Mouse (Mus musculus) midbrain, embryonic 13.5 days (tissue): ENCODE results near the gene Ccdc170. TPM values are rescaled to one million over a fixed set of nuclear protein-coding genes. Genes with fewer than 3 reads are reported as not detected.

Source experiments
- ATAC-seq: fragments of 200-750 bp; cut with Nextera tagmentation; 2 replicates; pipeline ENCODE4 v1.8.0; 2017; ENCODE audit warnings: mild to moderate bottlenecking, moderate TSS enrichment, moderate library complexity
- H3K27ac ChIP-seq: fragments of 300-500 bp; sonication (generic); 2 replicates; pipeline ENCODE4 v1.5.1; 2015; ENCODE audit warnings: inconsistent platforms, mild to moderate bottlenecking, moderate library complexity
- H3K27me3 ChIP-seq: fragments of 300-500 bp; sonication (generic); 2 replicates; pipeline ENCODE4 v1.6.1; 2015; ENCODE audit warnings: mild to moderate bottlenecking, inconsistent platforms
- H3K36me3 ChIP-seq: fragments of 300-500 bp; sonication (generic); 2 replicates; pipeline ENCODE4 v1.6.1; 2015; ENCODE audit warnings: mild to moderate bottlenecking, inconsistent platforms
- H3K4me1 ChIP-seq: fragments of 300-500 bp; sonication (generic); replicated peaks from 2 replicates; pipeline ENCODE4 v1.6.1; 2015; ENCODE audit warnings: inconsistent platforms
- H3K4me2 ChIP-seq: fragments of 300-500 bp; sonication (generic); replicated peaks from 2 replicates; pipeline ENCODE4 v1.6.1; 2015; ENCODE audit warnings: moderate library complexity, mild to moderate bottlenecking, inconsistent platforms
- H3K4me3 ChIP-seq: fragments of 300-500 bp; sonication (generic); replicated peaks from 2 replicates; pipeline ENCODE4 v1.5.1; 2015; ENCODE audit warnings: mild to moderate bottlenecking, inconsistent platforms
- H3K9ac ChIP-seq: fragments of 300-500 bp; sonication (generic); replicated peaks from 2 replicates; pipeline ENCODE4 v1.6.1; 2015; ENCODE audit warnings: mild to moderate bottlenecking, inconsistent platforms
- H3K9me3 ChIP-seq: fragments of 300-500 bp; sonication (generic); 2 replicates; pipeline ENCODE4 v1.6.1; 2016; ENCODE audit warnings: mild to moderate bottlenecking, inconsistent platforms
- WGBS: fragments of 180-500 bp; shearing (Covaris S2); methylation state at CpG from one replicate; pipeline ENCODE4 v1.1.7; 2015; 5-methylcytosine and 5-hydroxymethylcytosine counted together
- polyA plus RNA-seq: library from polyadenylated mRNA; unstranded; fragments of >200 nt; fragmentation: Nextera tagmentation; extraction: Ambion mirVana; gene quantifications from 2 replicates; pipeline ENCODE4 v1.2.1, GENCODE M21; 2015

Ccdc170 gene
- polyA plus RNA-seq, 1 experiment from 2014 or later, result 0.27 TPM

DNA sequence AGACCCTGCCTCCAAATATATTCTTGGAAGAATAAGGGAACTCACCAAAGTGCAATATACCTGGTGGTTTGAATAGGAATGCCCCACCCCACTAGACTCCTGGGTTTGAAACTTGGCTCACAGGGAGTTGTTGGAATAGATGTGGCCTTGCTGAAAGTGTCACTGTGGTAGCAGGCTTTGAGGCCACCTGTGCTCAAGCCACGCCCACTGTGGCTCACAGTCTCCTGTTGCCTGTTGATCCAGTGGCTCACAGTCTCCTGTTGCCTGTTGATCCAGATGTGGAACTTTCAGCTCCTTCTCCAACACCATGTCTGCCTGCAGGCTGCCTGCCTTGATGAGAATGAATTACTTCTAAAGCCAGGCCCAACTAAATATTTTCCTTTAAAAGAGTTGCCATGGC lies 1.5 kb downstream of the Ccdc170 start:
- Histone ChIP-seq H3K27ac (no peak overlapping the region), H3K4me3 (no peak overlapping the region), H3K27me3 (no peaks in the 10 kb centered on the region), H3K4me2 (no peak overlapping the region), H3K9me3 (no peaks in the 10 kb centered on the region), H3K9ac (no peak overlapping the region), H3K36me3 (no peaks in the 10 kb centered on the region), H3K4me1 (no peaks in the 10 kb centered on the region)
- ATAC-seq, result no peak
- WGBS, result 91% methylated on average over 1 of the region's 1 CpGs

DNA sequence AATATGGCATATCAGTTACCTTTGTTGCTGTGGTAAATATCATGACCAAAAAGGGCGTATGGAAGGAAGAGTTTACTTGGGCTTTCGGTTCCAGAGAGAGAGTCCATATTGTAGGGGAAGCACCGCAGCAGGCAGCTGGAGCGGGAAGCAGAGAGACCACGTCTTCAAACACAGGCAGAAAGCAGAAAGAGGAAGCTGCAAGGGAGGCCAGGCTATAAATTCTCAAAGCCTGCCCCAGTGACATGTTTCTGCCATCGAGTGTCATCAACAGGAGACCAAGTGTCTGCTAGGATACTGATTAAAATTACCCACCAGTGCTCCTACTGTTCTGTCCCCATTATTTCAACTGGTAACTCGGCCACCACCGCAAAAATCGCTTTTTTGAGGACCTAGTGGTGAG lies 2.7 kb downstream of the Ccdc170 start:
- Histone ChIP-seq H3K36me3 (no peaks in the 10 kb centered on the region), H3K9me3 (no peaks in the 10 kb centered on the region), H3K4me1 (no peaks in the 10 kb centered on the region), H3K9ac (no peak overlapping the region), H3K27ac (no peak overlapping the region), H3K4me3 (no peak overlapping the region), H3K27me3 (no peaks in the 10 kb centered on the region), H3K4me2 (no peak overlapping the region)
- WGBS, result 86% methylated on average over 9 of the region's 9 CpGs
- ATAC-seq, result no peak

DNA sequence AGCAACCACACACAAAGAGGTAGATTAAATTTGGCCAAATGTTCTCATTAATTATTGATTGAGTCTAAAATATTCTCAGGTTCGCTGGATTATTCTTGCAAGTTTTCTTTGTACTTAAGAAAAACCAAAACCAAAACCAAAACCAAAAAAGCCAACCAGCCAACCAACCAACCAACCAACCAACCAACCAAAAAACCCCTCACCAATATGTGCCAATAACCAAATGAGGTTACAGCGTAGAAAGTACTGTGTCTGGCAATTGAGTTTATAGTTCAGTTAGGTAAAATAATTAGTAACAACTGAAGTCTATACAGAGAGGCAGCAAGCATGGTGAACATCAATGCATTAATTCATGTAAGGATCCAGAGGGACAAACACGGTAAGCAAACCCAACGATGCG lies 7.6 kb downstream of the Ccdc170 start:
- Histone ChIP-seq H3K27me3 (no peaks in the 10 kb centered on the region), H3K4me1 (no peaks in the 10 kb centered on the region), H3K4me2 (no peak overlapping the region), H3K4me3 (no peak overlapping the region), H3K9me3 (no peaks in the 10 kb centered on the region), H3K36me3 (no peaks in the 10 kb centered on the region), H3K27ac (no peak overlapping the region), H3K9ac (no peak overlapping the region)
- 71% methylated on average over 5 of the region's 5 CpGs for WGBS
- no peak for ATAC-seq

DNA sequence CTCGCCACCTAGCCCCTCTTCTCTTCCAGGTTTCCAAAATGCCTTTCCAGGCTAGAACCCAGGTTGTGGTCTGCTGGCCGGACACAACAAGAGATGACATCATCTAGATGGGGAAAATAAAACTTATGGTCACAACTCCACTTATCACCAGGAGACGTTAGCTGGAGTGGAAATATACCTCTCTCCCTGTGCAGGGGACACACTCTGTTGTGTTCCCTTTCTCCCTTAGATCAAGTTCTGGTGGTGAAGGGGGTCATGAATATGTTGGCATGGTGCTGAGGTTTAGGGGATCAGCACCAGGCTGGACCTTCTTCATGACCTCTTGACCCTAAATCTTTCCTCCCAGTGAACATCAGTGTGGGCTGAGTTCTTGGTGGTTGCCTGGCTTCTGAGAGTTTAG lies 9.0 kb downstream of the Ccdc170 start:
- H3K36me3 ChIP-seq, result no peaks in the 10 kb centered on the region
- ATAC-seq, result 0 out of 2 replicates have a peak, but pooled peaks have one; percentile 53
- 43% methylated on average over 2 of the region's 3 CpGs for WGBS

DNA sequence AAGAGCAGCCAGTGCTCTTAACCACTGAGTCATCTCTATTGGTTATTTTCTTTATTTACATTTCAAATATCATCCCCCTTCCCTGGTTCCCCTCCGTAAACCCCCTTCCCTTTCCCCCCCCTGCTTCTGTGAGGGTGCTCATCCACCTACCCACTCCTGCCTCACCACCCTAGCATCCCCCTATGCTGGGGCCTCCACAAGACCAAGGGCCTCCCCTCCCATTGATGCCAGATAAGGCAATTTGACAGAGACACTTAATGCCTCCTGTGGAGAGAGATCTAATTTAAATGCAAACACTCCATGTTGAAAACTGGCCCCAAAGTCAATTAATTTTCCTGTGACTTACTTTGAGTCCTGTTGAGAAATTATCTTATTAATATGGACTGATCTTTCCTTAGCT lies 9.7 kb downstream of the Ccdc170 start:
- Histone ChIP-seq H3K9ac (no peak overlapping the region), H3K4me1 (no peaks in the 10 kb centered on the region), H3K27me3 (no peaks in the 10 kb centered on the region), H3K9me3 (no peaks in the 10 kb centered on the region), H3K27ac (no peak overlapping the region), H3K36me3 (no peaks in the 10 kb centered on the region), H3K4me2 (no peak overlapping the region), H3K4me3 (no peak overlapping the region)
- no peak for ATAC-seq
- 35% methylated on average over 1 of the region's 1 CpGs for WGBS

More for the DNA sequence above, 9.0 kb downstream of the Ccdc170 start:
- Histone ChIP-seq H3K9me3 (no peaks in the 10 kb centered on the region), H3K4me1 (no peaks in the 10 kb centered on the region), H3K4me3 (no peak overlapping the region), H3K27ac (no peak overlapping the region), H3K27me3 (no peaks in the 10 kb centered on the region), H3K4me2 (no peak overlapping the region), H3K9ac (no peak overlapping the region)

DNA sequence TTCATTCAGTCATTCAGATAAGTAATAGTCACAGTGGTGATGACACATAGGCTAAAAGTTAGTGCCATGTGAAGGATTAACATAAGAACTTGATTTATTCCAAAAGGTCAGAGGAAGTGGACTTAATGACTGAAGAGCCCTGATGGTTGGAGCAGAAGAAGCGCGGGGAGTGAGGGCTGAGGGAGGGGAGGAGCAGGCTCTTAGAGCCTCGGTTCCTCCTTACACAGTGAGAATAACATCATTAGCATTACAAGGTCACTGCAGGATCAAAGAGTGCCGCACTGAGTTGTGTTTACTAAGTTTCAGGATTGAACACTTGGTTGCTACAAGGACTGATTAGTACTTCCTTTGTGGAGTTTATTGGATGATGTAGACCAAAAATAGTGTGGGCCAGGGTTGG lies 10.6 kb downstream of the Ccdc170 start:
- WGBS, result 1% methylated on average over 4 of the region's 4 CpGs
- no peaks in the 10 kb centered on the region for H3K4me1 ChIP-seq
- ATAC-seq, result no peak
- H3K27ac ChIP-seq, result no peak overlapping the region
- H3K27me3 ChIP-seq, result no peaks in the 10 kb centered on the region
- no peak overlapping the region for H3K9ac ChIP-seq
- H3K9me3 ChIP-seq, result no peaks in the 10 kb centered on the region
- H3K36me3 ChIP-seq, result no peaks in the 10 kb centered on the region
- H3K4me3 ChIP-seq, result no peak overlapping the region
- H3K4me2 ChIP-seq, result no peak overlapping the region

DNA sequence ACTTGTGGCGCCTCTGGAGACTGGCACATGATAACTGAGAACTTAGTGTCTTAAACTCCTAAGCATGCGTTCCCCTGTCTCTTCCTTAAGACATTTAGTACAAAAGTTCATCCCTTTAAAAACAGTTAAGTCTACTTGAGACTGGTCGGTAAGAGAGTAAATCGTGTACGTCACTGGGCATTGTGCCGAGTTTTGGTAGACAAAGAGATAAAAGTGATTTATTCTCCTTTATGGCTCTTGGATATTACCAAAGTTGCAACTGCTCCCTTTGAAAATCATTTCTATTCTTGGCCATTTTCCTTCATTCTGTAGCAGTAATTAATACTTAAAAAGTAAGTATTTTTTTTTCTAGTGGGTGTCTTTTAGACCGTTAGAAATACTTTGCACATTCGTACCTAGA lies 20.9 kb downstream of the Ccdc170 start:
- no peaks in the 10 kb centered on the region for H3K9me3 ChIP-seq
- no peak for ATAC-seq
- H3K4me1 ChIP-seq, result no peaks in the 10 kb centered on the region
- H3K27me3 ChIP-seq, result no peaks in the 10 kb centered on the region
- no peak overlapping the region for H3K9ac ChIP-seq
- H3K4me3 ChIP-seq, result no peak overlapping the region
- no peaks in the 10 kb centered on the region for H3K36me3 ChIP-seq
- no peak overlapping the region for H3K4me2 ChIP-seq
- H3K27ac ChIP-seq, result no peak overlapping the region
- WGBS, result 92% methylated on average over 8 of the region's 8 CpGs

DNA sequence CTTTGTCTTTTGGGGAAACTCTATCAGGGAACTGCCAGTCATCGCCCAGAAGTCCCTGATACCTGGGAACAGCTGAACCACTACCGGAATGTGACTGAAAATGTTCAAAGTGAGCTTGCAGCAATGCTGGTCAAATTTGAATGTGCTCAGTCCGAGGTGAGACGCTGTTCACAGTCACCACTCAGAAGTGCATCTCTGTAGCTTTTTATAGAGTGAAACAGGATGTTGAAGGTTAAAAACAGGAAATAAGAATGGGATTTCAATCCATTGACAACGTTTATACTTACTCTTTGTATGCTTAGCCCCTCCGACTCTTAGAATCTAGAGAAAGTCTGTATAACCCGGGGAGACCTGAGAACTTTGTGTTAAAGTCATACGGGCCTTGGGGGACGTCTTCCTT lies 30.4 kb downstream of the Ccdc170 start:
- Histone ChIP-seq H3K27ac (no peak overlapping the region), H3K4me3 (no peak overlapping the region), H3K36me3 (no peaks in the 10 kb centered on the region), H3K4me1 (no peaks in the 10 kb centered on the region), H3K4me2 (no peak overlapping the region), H3K27me3 (no peaks in the 10 kb centered on the region), H3K9me3 (no peaks in the 10 kb centered on the region; the same call in 1 of the 2 replicates), H3K9ac (no peak overlapping the region)
- ATAC-seq, result no peak
- 85% methylated on average over 9 of the region's 9 CpGs for WGBS

DNA sequence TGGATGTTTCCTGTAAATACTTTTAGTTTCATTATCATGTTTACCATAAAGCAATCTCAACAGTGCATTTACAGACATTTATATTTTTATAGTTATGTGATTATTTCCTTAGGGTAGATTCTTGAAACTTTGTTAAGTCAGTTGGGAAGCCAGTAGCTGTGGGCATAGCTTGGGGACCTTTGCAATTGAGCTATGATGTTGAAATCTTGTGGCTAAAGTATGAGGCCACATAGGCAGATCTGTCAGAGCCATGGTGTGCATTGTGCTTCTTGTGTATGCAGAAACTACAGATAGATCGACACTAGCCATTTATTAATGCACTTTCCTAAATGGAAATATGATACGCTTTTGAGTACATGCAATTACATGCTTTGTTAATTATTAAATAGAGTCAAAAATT lies 35.3 kb downstream of the Ccdc170 start:
- Histone ChIP-seq H3K9me3 (no peaks in the 10 kb centered on the region; the same call in 1 of the 2 replicates), H3K4me2 (no peak overlapping the region), H3K4me1 (no peaks in the 10 kb centered on the region), H3K36me3 (no peaks in the 10 kb centered on the region), H3K4me3 (no peak overlapping the region), H3K9ac (no peak overlapping the region), H3K27ac (no peak overlapping the region), H3K27me3 (no peaks in the 10 kb centered on the region)
- ATAC-seq, result no peak
- 87% methylated on average over 2 of the region's 2 CpGs for WGBS

DNA sequence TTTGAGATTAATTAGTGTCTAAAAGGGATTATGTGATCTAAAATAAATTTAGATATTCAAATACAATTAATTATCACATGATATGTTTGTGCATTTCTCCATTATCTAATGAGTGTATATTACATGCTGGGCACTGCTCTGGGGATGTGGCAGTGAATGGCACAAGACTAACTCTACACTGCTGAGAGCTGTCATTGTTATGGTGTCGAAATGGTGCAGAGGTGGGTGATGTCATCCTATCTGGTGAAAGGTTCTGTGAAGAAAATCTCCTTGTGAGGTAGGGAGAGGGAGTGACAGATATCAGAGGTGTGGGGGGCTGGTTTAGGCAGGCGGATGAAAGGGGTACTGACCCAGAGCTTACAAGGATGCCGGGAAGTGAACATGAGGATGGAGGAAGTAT lies 37.3 kb downstream of the Ccdc170 start:
- H3K4me1 ChIP-seq, result no peaks in the 10 kb centered on the region
- no peak overlapping the region for H3K4me2 ChIP-seq
- no peaks in the 10 kb centered on the region for H3K27me3 ChIP-seq
- no peaks in the 10 kb centered on the region for H3K36me3 ChIP-seq
- 75% methylated on average over 3 of the region's 3 CpGs for WGBS
- no peak overlapping the region for H3K9ac ChIP-seq
- H3K4me3 ChIP-seq, result no peak overlapping the region
- ATAC-seq, result no peak
- no peak overlapping the region for H3K27ac ChIP-seq
- no peaks in the 10 kb centered on the region; the same call in 1 of the 2 replicates for H3K9me3 ChIP-seq

DNA sequence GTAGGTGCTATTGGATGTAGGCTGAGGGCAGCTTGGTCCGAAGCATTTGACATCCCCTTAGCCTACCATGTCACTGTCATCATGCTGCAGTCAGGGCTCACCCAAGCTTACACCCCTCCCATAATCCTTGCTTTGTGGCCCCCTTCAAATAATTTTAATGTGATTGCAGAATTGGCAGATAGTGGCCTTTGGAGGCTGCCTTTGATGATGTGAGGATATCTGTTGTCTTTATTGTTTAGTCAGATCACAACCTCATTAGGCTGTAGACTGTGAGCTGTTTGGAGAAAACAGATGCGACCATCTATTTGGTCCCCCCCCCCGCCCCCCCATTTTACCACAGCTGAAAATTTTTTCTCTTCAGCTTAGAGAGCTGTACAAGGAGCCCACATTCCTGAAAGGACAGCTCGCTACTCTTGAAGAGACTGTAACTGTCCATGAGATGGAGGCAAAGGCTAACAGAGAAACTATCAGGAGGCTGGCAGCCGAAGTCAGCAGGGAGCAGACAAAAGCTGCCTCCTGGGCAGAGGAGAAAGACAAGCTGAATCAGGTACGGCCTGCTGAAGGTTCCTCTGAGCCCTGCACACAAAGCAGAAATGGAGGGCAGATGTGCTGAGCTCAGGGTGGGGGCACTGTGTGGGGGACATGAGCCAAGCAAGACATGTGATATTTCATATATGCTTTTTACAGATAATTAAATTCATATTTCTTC lies 38.2 kb downstream of the Ccdc170 start:
- no peaks in the 10 kb centered on the region for H3K4me1 ChIP-seq
- no peaks in the 10 kb centered on the region for H3K36me3 ChIP-seq
- 48% methylated on average over 6 of the region's 6 CpGs for WGBS
- H3K27me3 ChIP-seq, result no peaks in the 10 kb centered on the region
- H3K9ac ChIP-seq, result no peak overlapping the region
- peak; percentile 61 for ATAC-seq
- no peaks in the 10 kb centered on the region for H3K9me3 ChIP-seq
- no peak overlapping the region for H3K4me3 ChIP-seq
- H3K27ac ChIP-seq, result no peak overlapping the region
- H3K4me2 ChIP-seq, result no peak overlapping the region

DNA sequence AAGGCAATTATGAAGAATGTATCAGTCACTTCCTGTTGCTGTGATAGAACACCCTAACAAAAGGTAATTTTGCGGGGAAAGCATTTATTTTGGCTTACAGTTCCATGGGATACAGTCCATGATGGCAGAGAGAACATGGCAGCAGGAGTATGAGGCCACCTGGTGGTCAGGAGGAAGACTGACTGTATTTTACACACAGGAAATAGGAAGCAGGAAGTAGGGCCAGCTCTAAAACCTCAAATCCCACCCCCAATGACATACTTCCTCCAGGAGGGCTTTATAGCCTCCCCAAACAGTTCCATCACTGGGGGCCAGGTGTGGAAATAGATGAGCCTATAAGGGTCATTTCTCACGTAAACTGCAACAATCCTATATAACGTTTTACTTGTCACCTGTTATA lies 39.8 kb downstream of the Ccdc170 start:
- Histone ChIP-seq H3K4me1 (no peaks in the 10 kb centered on the region), H3K9ac (no peak overlapping the region), H3K36me3 (no peaks in the 10 kb centered on the region), H3K9me3 (no peaks in the 10 kb centered on the region), H3K4me3 (no peak overlapping the region), H3K27me3 (no peaks in the 10 kb centered on the region), H3K27ac (no peak overlapping the region), H3K4me2 (no peak overlapping the region)
- no peak for ATAC-seq
- 95% methylated on average over 3 of the region's 3 CpGs for WGBS

DNA sequence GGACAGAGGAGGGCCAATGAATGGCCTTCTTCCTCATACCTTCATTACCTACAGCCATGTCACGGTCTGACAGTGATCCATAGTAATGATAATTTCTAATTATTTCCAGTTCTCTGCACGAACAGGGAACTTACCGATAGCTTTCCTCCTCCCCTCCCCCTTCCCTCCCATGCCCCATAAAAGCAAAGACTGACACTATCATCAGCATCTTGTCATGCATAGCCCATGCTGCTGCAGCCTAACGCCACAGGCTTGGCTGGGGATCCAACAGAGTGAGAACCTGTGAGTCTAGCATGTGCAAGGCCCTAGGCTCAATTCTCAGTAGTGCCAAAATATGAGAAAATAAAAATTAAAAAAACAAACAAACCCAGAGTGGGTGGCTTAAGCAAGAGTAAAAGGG lies 40.8 kb downstream of the Ccdc170 start:
- WGBS, result 60% methylated on average over 4 of the region's 4 CpGs
- Histone ChIP-seq H3K9me3 (no peaks in the 10 kb centered on the region), H3K27ac (no peak overlapping the region), H3K9ac (no peak overlapping the region), H3K4me3 (no peak overlapping the region), H3K4me1 (no peaks in the 10 kb centered on the region; the same call in 1 of the 2 replicates), H3K36me3 (no peaks in the 10 kb centered on the region), H3K4me2 (no peak overlapping the region), H3K27me3 (no peaks in the 10 kb centered on the region)
- no peak for ATAC-seq
